Mouse (Mus musculus): Measurements from ENCODE around the gene Vwa3b. TPM values are rescaled to one million over a fixed set of nuclear protein-coding genes. Genes with fewer than 3 reads are reported as not detected.

The Vwa3b gene
- polyA plus RNA-seq, 1 experiment = 0.56 TPM

DNA sequence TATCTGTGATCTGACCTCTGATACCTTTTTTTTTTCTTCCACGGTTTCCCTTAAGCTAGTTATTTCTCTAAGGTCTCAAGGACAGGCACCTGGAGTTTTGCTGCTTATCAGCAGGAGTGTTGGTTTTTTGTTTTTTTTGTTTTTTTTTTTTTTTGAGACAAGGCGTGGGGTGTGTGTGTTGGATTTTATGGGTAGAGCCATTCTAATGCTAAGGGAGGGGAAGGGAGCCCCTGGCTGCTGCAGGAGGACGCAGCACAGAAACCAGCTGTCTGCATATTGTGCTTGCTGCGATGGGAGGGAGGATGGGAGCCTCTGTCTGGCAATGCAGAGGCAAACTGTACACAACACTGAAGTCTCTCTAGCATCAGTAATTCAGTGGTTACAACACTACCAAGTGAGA is 22.8 kb downstream of the Vwa3b start:
- WGBS = 56% methylated on average over 4 of the region's 4 CpGs
- Histone ChIP-seq H3K27me3 (ENCODE audit: control insufficient read depth, insufficient read depth, low read length) (no peaks in the 10 kb centered on the region; the same call in 1 of the 2 replicates), H3K4me1 (ENCODE audit: control insufficient read depth, insufficient read depth, low read length) (no peaks in the 10 kb centered on the region), H3K4me3 (replicated peaks; ENCODE audit: insufficient read depth, low read depth, low read length) (no peak overlapping the region), H3K27ac (ENCODE audit: insufficient read depth, low read length) (no peak overlapping the region)
- DNase-seq = no peak
- no peak for TF ChIP-seq CTCF (IDR thresholded peaks at IDR 0.05; ENCODE audit: borderline replicate concordance, insufficient read depth, low read depth, low read length)
- no peak for TF ChIP-seq POLR2A (IDR thresholded peaks at IDR 0.05; ENCODE audit: borderline replicate concordance, insufficient read depth, low read length)

DNA sequence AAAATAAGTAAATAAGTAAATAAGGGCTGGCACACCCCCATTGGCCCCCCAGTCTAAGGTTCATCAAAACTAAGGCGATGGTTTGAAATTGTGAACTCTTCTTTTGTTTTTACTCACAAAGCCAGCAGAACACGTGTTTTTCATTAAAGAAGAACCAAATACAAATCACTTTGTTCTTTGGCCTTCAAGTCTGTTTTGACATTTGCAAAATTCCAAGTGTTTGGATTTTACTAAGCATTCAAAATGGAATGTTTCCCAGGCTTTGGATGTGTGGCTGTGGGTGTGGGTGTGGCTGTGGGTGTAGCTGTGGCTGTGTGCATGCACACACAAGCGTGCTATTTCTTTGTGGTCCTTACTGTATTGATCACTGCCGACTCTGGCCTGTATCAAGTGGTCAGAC is 27.3 kb downstream of the Vwa3b start:
- WGBS = 82% methylated on average over 4 of the region's 4 CpGs
- H3K27me3 ChIP-seq (ENCODE audit: control insufficient read depth, insufficient read depth, low read length) = no peaks in the 10 kb centered on the region
- no peaks in the 10 kb centered on the region for H3K4me1 ChIP-seq (ENCODE audit: control insufficient read depth, insufficient read depth, low read length)
- no peak overlapping the region for H3K4me3 ChIP-seq (replicated peaks; ENCODE audit: insufficient read depth, low read depth, low read length)
- TF ChIP-seq CTCF (IDR thresholded peaks at IDR 0.05; ENCODE audit: borderline replicate concordance, insufficient read depth, low read depth, low read length) = no peak
- no peak for TF ChIP-seq POLR2A (IDR thresholded peaks at IDR 0.05; ENCODE audit: borderline replicate concordance, insufficient read depth, low read length)
- no peak for DNase-seq
- no peak overlapping the region for H3K27ac ChIP-seq (ENCODE audit: insufficient read depth, low read length)

DNA sequence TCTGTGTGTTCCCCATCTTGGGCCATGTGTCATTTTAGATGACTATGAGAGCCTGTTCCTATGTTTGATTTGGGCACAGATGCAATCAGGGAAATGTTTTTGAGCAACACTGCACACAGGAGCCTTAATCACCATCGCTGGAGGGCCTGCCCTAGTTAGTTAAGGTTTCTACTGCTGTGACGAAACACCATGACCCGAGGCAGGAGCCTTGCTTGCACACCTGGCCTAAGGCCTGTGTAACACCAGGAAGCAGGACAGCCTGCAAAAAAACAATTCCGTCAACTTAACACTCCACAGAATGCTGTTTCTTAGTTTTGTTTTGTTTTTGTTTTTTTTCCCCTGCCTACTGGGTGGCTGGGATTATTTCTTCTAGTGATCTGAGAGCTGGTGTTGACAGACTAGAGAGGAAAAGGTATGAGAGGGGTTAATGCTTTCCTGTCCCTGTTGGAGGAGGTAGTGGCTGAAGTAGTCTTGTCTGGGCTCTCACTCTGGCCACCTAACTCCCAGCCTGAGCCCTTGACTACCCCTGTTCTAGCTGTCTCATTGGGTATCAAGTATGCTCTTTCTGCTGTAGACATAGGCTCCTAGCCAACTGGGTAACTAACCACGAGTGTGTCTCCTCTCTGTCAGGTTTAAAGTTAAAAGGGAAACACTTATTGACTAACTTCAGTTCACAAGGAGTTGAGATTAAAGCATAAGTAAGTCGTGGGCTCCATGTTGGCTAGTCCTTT is 30.6 kb downstream of the Vwa3b start:
- Histone ChIP-seq H3K27ac (ENCODE audit: insufficient read depth, low read length) (no peak overlapping the region), H3K4me1 (ENCODE audit: control insufficient read depth, insufficient read depth, low read length) (no peaks in the 10 kb centered on the region), H3K27me3 (ENCODE audit: control insufficient read depth, insufficient read depth, low read length) (no peaks in the 10 kb centered on the region), H3K4me3 (replicated peaks; ENCODE audit: insufficient read depth, low read depth, low read length) (no peak overlapping the region)
- DNase-seq = no peak
- 79% methylated on average over 6 of the region's 6 CpGs for WGBS
- no peak for TF ChIP-seq POLR2A (IDR thresholded peaks at IDR 0.05; ENCODE audit: borderline replicate concordance, insufficient read depth, low read length)
- TF ChIP-seq CTCF (IDR thresholded peaks at IDR 0.05; ENCODE audit: borderline replicate concordance, insufficient read depth, low read depth, low read length) = no peak

DNA sequence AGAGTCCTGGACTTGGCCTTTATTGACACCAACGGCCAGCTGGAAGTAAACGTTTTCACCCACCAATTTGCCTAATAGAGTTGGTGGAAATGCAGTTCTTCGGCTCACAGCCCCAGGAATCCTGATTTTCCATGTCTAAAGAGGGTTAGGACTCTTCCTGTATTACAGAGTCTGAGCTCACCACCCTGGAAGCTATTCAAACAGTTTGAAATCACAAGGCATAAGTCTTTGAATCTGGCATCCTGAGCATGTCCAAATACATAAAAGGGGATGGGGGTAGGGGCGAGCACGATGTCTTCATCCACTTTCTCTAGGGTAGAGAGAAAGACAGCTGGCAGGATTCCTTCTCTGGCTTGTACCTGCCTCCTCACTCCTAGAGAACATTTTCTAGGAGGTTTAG is 34.5 kb downstream of the Vwa3b start:
- 49% methylated on average over 5 of the region's 5 CpGs for WGBS
- DNase-seq = no peak
- TF ChIP-seq CTCF (IDR thresholded peaks at IDR 0.05; ENCODE audit: borderline replicate concordance, insufficient read depth, low read depth, low read length) = no peak
- no peak for TF ChIP-seq POLR2A (IDR thresholded peaks at IDR 0.05; ENCODE audit: borderline replicate concordance, insufficient read depth, low read length)
- no peaks in the 10 kb centered on the region; the same call in 1 of the 2 replicates for H3K27me3 ChIP-seq (ENCODE audit: control insufficient read depth, insufficient read depth, low read length)
- no peak overlapping the region for H3K4me3 ChIP-seq (replicated peaks; ENCODE audit: insufficient read depth, low read depth, low read length)
- H3K27ac ChIP-seq (ENCODE audit: insufficient read depth, low read length) = no peak overlapping the region
- H3K4me1 ChIP-seq (ENCODE audit: control insufficient read depth, insufficient read depth, low read length) = no peaks in the 10 kb centered on the region

DNA sequence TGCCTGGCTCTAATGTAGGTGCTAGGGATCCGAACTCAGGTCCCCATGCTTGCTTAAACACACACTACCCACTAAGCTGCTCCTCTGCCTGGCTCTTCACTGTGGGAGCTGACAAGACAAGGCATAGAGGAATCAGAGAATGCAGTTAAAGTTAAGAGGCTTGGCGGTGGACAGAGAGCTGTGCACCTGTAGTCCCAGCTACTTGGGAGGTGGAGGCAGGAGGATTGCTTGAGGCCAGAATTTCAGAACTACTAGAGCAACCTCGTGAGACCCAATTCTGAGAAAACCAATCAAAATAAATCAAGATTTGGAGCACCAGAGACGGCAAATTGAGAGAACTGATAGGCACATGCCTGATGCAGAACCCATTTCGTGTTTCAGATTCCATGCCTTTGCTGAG is 36.7 kb downstream of the Vwa3b start:
- no peak overlapping the region for H3K27ac ChIP-seq (ENCODE audit: insufficient read depth, low read length)
- H3K4me3 ChIP-seq (replicated peaks; ENCODE audit: insufficient read depth, low read depth, low read length) = no peak overlapping the region
- WGBS = 89% methylated on average over 5 of the region's 5 CpGs
- DNase-seq = no peak
- TF ChIP-seq POLR2A (IDR thresholded peaks at IDR 0.05; ENCODE audit: borderline replicate concordance, insufficient read depth, low read length) (no peak), CTCF (IDR thresholded peaks at IDR 0.05; ENCODE audit: borderline replicate concordance, insufficient read depth, low read depth, low read length) (no peak)
- H3K27me3 ChIP-seq (ENCODE audit: control insufficient read depth, insufficient read depth, low read length) = no peaks in the 10 kb centered on the region; the same call in 1 of the 2 replicates
- no peaks in the 10 kb centered on the region for H3K4me1 ChIP-seq (ENCODE audit: control insufficient read depth, insufficient read depth, low read length)

DNA sequence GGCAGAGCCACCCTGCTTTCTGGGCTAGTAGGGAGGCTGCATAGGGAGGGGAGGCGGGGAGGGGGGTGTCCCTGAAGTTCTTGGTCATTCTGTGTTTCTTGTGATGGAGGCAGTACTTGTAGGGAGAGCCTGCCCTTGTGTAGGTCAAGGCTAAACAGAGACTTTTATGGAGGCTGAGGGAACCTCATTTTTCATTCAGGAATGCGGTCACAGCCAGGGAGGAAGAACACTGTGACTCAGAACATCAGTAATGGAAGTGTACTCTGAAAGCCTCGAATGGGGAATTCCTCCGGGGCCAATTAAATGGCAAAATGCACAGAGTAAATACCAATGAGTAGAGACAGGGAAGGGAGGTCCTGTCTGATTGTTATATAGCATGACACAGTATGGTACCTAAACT is 37.4 kb downstream of the Vwa3b start:
- no peak for DNase-seq
- WGBS = 72% methylated on average over 4 of the region's 4 CpGs
- no peak overlapping the region for H3K27ac ChIP-seq (ENCODE audit: insufficient read depth, low read length)

DNA sequence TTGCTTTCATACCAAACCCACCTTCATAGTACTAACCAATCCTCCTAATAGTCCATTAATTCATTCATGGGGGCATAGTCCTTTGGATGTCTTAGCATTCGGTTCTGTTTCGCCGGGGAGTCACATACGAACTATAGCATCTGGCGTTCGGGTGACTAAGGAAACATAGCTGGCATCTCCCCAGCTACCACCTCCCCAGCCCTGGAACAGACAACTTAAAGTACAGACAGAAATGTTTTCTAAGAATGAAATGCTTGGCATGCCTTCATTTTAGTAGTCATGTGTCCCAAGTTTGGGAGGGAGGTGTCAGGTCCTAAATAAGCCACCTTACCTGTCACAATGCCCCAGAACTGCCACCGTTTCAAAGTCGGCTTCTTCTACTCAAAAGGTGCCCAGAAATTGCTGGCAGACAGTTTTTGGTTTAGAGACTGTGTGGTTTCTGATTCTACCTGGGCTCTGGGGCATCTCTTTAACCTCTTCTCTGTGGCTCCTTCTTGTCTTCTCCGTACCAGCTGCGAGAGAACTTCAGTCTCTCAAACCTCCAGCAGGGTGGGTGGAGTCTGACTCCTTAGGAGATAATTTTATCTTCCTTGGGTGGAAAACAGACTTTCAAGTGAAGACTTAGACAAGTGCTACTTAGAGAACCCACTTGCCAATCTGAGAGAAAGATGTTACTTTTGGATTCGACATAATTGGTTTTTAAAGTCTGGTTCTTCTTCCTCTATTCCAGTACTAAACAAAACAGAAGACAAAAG is 39.4 kb downstream of the Vwa3b start:
- WGBS = 58% methylated on average over 11 of the region's 11 CpGs
- no peaks in the 10 kb centered on the region for H3K4me1 ChIP-seq (ENCODE audit: control insufficient read depth, insufficient read depth, low read length)
- TF ChIP-seq CTCF (IDR thresholded peaks at IDR 0.05; ENCODE audit: borderline replicate concordance, insufficient read depth, low read depth, low read length) = no peak
- no peak for TF ChIP-seq POLR2A (IDR thresholded peaks at IDR 0.05; ENCODE audit: borderline replicate concordance, insufficient read depth, low read length)
- H3K27me3 ChIP-seq (ENCODE audit: control insufficient read depth, insufficient read depth, low read length) = no peaks in the 10 kb centered on the region; the same call in 1 of the 2 replicates
- no peak overlapping the region for H3K4me3 ChIP-seq (replicated peaks; ENCODE audit: insufficient read depth, low read depth, low read length)
- H3K27ac ChIP-seq (ENCODE audit: insufficient read depth, low read length) = no peak overlapping the region
- DNase-seq = no peak

More for the DNA sequence above, 37.4 kb downstream of the Vwa3b start:
- no peak overlapping the region for H3K4me3 ChIP-seq (replicated peaks; ENCODE audit: insufficient read depth, low read depth, low read length)
- H3K4me1 ChIP-seq (ENCODE audit: control insufficient read depth, insufficient read depth, low read length) = no peaks in the 10 kb centered on the region
- H3K27me3 ChIP-seq (ENCODE audit: control insufficient read depth, insufficient read depth, low read length) = no peaks in the 10 kb centered on the region; the same call in 1 of the 2 replicates
- TF ChIP-seq CTCF (IDR thresholded peaks at IDR 0.05; ENCODE audit: borderline replicate concordance, insufficient read depth, low read depth, low read length) = no peak
- no peak for TF ChIP-seq POLR2A (IDR thresholded peaks at IDR 0.05; ENCODE audit: borderline replicate concordance, insufficient read depth, low read length)

DNA sequence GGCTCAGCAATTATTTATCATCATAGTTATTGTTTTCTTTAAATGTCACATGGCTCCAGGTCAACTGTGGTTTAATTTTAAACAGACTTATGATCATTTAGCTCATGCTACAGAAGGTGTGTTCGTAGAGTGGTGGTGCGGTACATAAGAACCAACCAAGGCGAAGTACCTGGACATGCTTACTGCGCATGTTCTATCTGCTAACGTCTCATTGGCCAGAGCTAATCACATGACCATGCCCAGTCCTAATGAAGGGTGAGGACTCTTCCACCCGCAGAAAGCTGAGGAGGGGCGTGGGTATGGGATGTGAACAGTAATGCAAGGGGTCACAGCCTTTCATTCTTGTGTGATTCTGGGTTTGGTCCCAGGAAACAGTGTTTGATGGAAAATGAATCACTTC is 49.4 kb downstream of the Vwa3b start:
- TF ChIP-seq CTCF (IDR thresholded peaks at IDR 0.05; ENCODE audit: borderline replicate concordance, insufficient read depth, low read depth, low read length) (no peak), POLR2A (IDR thresholded peaks at IDR 0.05; ENCODE audit: borderline replicate concordance, insufficient read depth, low read length) (no peak)
- WGBS = 97% methylated on average over 7 of the region's 7 CpGs
- no peaks in the 10 kb centered on the region for H3K4me1 ChIP-seq (ENCODE audit: control insufficient read depth, insufficient read depth, low read length)
- H3K27me3 ChIP-seq (ENCODE audit: control insufficient read depth, insufficient read depth, low read length) = no peaks in the 10 kb centered on the region
- no peak overlapping the region for H3K4me3 ChIP-seq (replicated peaks; ENCODE audit: insufficient read depth, low read depth, low read length)
- no peak for DNase-seq
- H3K27ac ChIP-seq (ENCODE audit: insufficient read depth, low read length) = no peak overlapping the region
